Mouse (Mus musculus): Measurements from ENCODE around the gene Kcnk7. TPM values are rescaled to one million over a fixed set of nuclear protein-coding genes. Genes with fewer than 3 reads are reported as not detected.

The Kcnk7 gene
- polyA plus RNA-seq, 1 experiment from 2014 or later = 0.87 TPM

- DNase-seq (ENCODE audit: low spot score) = peak; percentile 93
These were observed 36.5 kb downstream of the Kcnk7 start, which contains the start of gene Ltbp3 for GRCm38 (mm10) chr19:5740320-5741317. Ltbp3 (plus strand) TSS chr19:5740904.

DNA sequence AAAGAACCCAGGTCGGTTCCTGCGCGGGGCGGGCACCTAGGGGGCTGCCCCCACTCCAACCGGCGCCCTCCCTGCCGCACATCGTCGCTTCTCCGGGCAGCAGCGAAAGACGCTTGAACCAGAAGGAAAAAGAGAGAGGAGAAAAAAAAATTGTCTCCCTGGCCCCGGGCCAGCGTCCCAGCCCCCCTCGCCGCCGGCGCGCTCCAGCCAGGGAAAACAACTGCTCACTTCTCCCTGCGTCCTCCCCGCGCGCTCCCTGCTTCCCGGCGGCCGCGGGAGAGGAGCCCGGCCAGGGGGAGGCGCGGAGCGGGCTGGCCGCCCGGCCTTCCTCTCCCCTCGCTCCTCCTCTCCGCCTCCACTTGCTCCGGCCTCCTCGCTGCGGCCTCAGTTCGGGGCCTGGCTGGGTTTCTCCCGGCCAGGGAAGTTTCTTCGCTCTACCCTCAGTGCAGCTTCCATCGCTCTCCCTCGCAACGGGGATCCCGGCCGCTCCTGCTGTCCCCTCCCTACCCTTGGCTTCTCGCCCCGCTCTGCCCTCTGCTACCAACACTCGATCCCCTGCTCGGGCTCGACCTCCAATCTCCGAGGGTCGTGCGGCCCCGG, 37.6 kb downstream of the Kcnk7 start:
- Histone ChIP-seq H3K27ac (ENCODE audit: low read length) (peak overlapping the region; percentile 89), H3K4me2 (replicated peaks; ENCODE audit: low read depth, low read length) (peak overlapping the region; percentile 96), H3K4me1 (ENCODE audit: insufficient read depth, low read depth, low read length) (peaks cover 33% of the 10 kb centered on the region), H3K27me3 (replicated peaks; ENCODE audit: insufficient read depth, low read length) (no peaks in the 10 kb centered on the region), H3K4me3 (ENCODE audit: low read depth, low read length) (peak overlapping the region; percentile 72), H3K9ac (replicated peaks; ENCODE audit: low read depth) (peak overlapping the region; percentile 84), H3K36me3 (ENCODE audit: insufficient read depth, low read length) (no peaks in the 10 kb centered on the region), H3K9me3 (ENCODE audit: low read length) (no peaks in the 10 kb centered on the region)
- ATAC-seq (peak; percentile 73), DNase-seq (ENCODE audit: low spot score) (peak; percentile 93)
- WGBS = 4% methylated on average over 39 of the region's 55 CpGs
- TF ChIP-seq EP300 (IDR thresholded peaks at IDR 0.05) (no peak), CTCF (IDR thresholded peaks at IDR 0.05) (peak; percentile 25)

More at GRCm38 (mm10) chr19:5740320-5741317, 36.5 kb downstream of the Kcnk7 start, which contains the start of gene Ltbp3:
- no peaks in the 10 kb centered on the region for H3K36me3 ChIP-seq (ENCODE audit: insufficient read depth, low read length)
- H3K4me3 ChIP-seq (ENCODE audit: low read depth, low read length) = peak within 1 kb of the TSS; percentile 72
- no peaks in the 10 kb centered on the region for H3K9me3 ChIP-seq (ENCODE audit: low read length)
- peak within 1 kb of the TSS; percentile 89 for H3K27ac ChIP-seq (ENCODE audit: low read length)
- H3K27me3 ChIP-seq (replicated peaks; ENCODE audit: insufficient read depth, low read length) = no peaks in the 10 kb centered on the region
- WGBS = 15% methylated on average over 12 of the region's 14 CpGs
- H3K4me2 ChIP-seq (replicated peaks; ENCODE audit: low read depth, low read length) = peak within 1 kb of the TSS; percentile 96
- H3K9ac ChIP-seq (replicated peaks; ENCODE audit: low read depth) = peak within 1 kb of the TSS; percentile 84
- TF ChIP-seq CTCF (IDR thresholded peaks at IDR 0.05) (no peak), EP300 (IDR thresholded peaks at IDR 0.05) (peak; percentile 72)
- H3K4me1 ChIP-seq (ENCODE audit: insufficient read depth, low read depth, low read length) = peaks cover 26% of the 10 kb centered on the region
- peak; percentile 71 for ATAC-seq

- H3K36me3 ChIP-seq (ENCODE audit: insufficient read depth, low read length) = no peaks in the 10 kb centered on the region
- H3K4me1 ChIP-seq (ENCODE audit: insufficient read depth, low read depth, low read length) = peaks cover 33% of the 10 kb centered on the region
- DNase-seq (ENCODE audit: low spot score) (no peak), ATAC-seq (peak; percentile 3; the same call in 1 of the 2 replicates)
- TF ChIP-seq EP300 (IDR thresholded peaks at IDR 0.05) = no peak
- no peak for TF ChIP-seq CTCF (IDR thresholded peaks at IDR 0.05)
- H3K9me3 ChIP-seq (ENCODE audit: low read length) = no peaks in the 10 kb centered on the region
- H3K27me3 ChIP-seq (replicated peaks; ENCODE audit: insufficient read depth, low read length) = no peaks in the 10 kb centered on the region
- H3K27ac ChIP-seq (ENCODE audit: low read length) = peak overlapping the region; percentile 89
- H3K4me2 ChIP-seq (replicated peaks; ENCODE audit: low read depth, low read length) = peak overlapping the region; percentile 96
- 4% methylated on average over 32 of the region's 32 CpGs for WGBS
- H3K9ac ChIP-seq (replicated peaks; ENCODE audit: low read depth) = peak overlapping the region; percentile 84
- peak overlapping the region; percentile 72 for H3K4me3 ChIP-seq (ENCODE audit: low read depth, low read length)
These were observed 38.1 kb downstream of the Kcnk7 start for GRCm38 (mm10) chr19:5742241-5742641.

DNA sequence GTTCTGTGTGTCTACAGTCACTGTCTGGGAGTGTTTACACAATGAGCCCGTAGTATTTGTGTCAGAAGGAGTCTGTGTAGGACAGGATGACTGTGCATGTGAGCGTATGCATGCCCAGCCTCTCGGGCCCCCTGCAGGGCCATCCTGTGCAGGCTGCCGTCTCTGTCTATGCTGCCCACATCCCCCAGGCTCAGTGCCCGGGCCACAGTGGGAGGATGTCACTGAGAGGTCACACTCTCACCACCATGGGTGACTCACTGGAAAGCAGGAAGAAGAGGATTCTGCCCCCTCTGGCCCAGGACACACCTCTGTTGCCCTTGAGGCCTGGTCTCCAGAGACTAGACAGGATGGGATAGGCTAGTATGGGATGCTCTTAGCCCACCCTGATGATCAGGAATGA, 39.4 kb downstream of the Kcnk7 start:
- 18% methylated on average over 5 of the region's 5 CpGs for WGBS
- peak; percentile 44 for ATAC-seq
- no peak for TF ChIP-seq EP300 (IDR thresholded peaks at IDR 0.05)
- peak; percentile 49 for TF ChIP-seq CTCF (IDR thresholded peaks at IDR 0.05)
- Histone ChIP-seq H3K9me3 (ENCODE audit: low read length) (no peaks in the 10 kb centered on the region), H3K4me1 (ENCODE audit: insufficient read depth, low read depth, low read length) (peaks cover 33% of the 10 kb centered on the region), H3K4me2 (replicated peaks; ENCODE audit: low read depth, low read length) (peak overlapping the region; percentile 96), H3K36me3 (ENCODE audit: insufficient read depth, low read length) (no peaks in the 10 kb centered on the region), H3K27me3 (replicated peaks; ENCODE audit: insufficient read depth, low read length) (no peaks in the 10 kb centered on the region), H3K4me3 (ENCODE audit: low read depth, low read length) (no peak overlapping the region), H3K27ac (ENCODE audit: low read length) (no peak overlapping the region), H3K9ac (replicated peaks; ENCODE audit: low read depth) (no peak overlapping the region)
- peak; percentile 66 for DNase-seq (ENCODE audit: low spot score)

GRCm38 (mm10) chr19:5745756-5746710, 41.9 kb downstream of the Kcnk7 start:
- no peak overlapping the region for H3K9ac ChIP-seq (replicated peaks; ENCODE audit: low read depth)
- peak overlapping the region; percentile 45 for H3K4me2 ChIP-seq (replicated peaks; ENCODE audit: low read depth, low read length)
- ATAC-seq = no peak
- no peak overlapping the region for H3K27ac ChIP-seq (ENCODE audit: low read length)
- no peaks in the 10 kb centered on the region for H3K27me3 ChIP-seq (replicated peaks; ENCODE audit: insufficient read depth, low read length)
- peak overlapping the region; percentile 2; the same call in 1 of the 2 replicates for H3K4me3 ChIP-seq (ENCODE audit: low read depth, low read length)
- WGBS = 13% methylated on average over 33 of the region's 36 CpGs
- H3K9me3 ChIP-seq (ENCODE audit: low read length) = no peaks in the 10 kb centered on the region
- TF ChIP-seq CTCF (IDR thresholded peaks at IDR 0.05) (no peak), EP300 (IDR thresholded peaks at IDR 0.05) (no peak)
- peaks cover 21% of the 10 kb centered on the region for H3K4me1 ChIP-seq (ENCODE audit: insufficient read depth, low read depth, low read length)
- DNase-seq (ENCODE audit: low spot score) = peak; percentile 13
- no peaks in the 10 kb centered on the region for H3K36me3 ChIP-seq (ENCODE audit: insufficient read depth, low read length)

Data from lung, postnatal 0 days (tissue).